Comparison of ENCODE assay signal across 7 mouse cellular contexts in genomic region chrX:140599561-140600409, GRCm38 (mm10). TPM values are rescaled to one million over a fixed set of nuclear protein-coding genes. Genes with fewer than 3 reads are reported as not detected.
DNase-seq lines count a peak whose midpoint lies in the region; ATAC-seq and TF ChIP-seq lines count a peak whose summit lies in the region.

No protein-coding gene starts in this region.

- TF ChIP-seq POLR2A in ES-Bruce4 (IDR thresholded peaks at IDR 0.05; ENCODE audit: insufficient read depth, low read length) = no peak

- DNase-seq in CD4-positive helper T cell, adult 2 months (ENCODE audit: low read depth, low spot score) = peak; percentile 11
- peak; percentile 3 for DNase-seq in hindbrain, postnatal 0 days (ENCODE audit: low spot score)
- peak; percentile 16 for DNase-seq in lung, postnatal 0 days (ENCODE audit: low spot score)
- peak; percentile 16 for DNase-seq in splenic B cell, adult 2 months (ENCODE audit: low read depth, low spot score)
- DNase-seq in left cerebral cortex, postnatal 36 days (ENCODE audit: low spot score in 2 of 2) = no peak

- peak overlapping the region; percentile 61 for H3K4me3 ChIP-seq in ES-Bruce4 (ENCODE audit: low read depth, low read length)
- peak overlapping the region; percentile 53 for H3K4me3 ChIP-seq in embryonic facial prominence, embryonic 15.5 days (replicated peaks)
- H3K4me3 ChIP-seq in hindbrain, postnatal 0 days (ENCODE audit: low read length) = peak overlapping the region; percentile 50
- peak overlapping the region; percentile 52 for H3K4me3 ChIP-seq in lung, postnatal 0 days (ENCODE audit: low read depth, low read length)

- peak overlapping the region; percentile 78 for H3K4me2 ChIP-seq in embryonic facial prominence, embryonic 15.5 days (replicated peaks)
- peak overlapping the region; percentile 64 for H3K4me2 ChIP-seq in hindbrain, postnatal 0 days (ENCODE audit: low read depth, low read length)
- H3K4me2 ChIP-seq in lung, postnatal 0 days (replicated peaks; ENCODE audit: low read depth, low read length) = peak overlapping the region; percentile 68

- TF ChIP-seq CTCF in ES-Bruce4 (IDR thresholded peaks at IDR 0.05; ENCODE audit: low read depth, low read length) = no peak
- TF ChIP-seq CTCF in hindbrain, postnatal 0 days (IDR thresholded peaks at IDR 0.05; ENCODE audit: low read depth) = no peak
- no peak for TF ChIP-seq CTCF in lung, postnatal 0 days (IDR thresholded peaks at IDR 0.05)

- 0 out of 2 replicates have a peak, but pooled peaks have one; percentile 24 for ATAC-seq in embryonic facial prominence, embryonic 15.5 days (ENCODE audit: insufficient number of reproducible peaks, low FRiP score, low TSS enrichment, low read depth)
- ATAC-seq in hindbrain, postnatal 0 days = 0 out of 2 replicates have a peak, but pooled peaks have one; percentile 3
- peak; percentile 20 for ATAC-seq in lung, postnatal 0 days

- 13% methylated on average over 50 of the region's 78 CpGs for WGBS in embryonic facial prominence, embryonic 15.5 days
- 33% methylated on average over 47 of the region's 78 CpGs for WGBS in hindbrain, postnatal 0 days
- WGBS in lung, postnatal 0 days = 18% methylated on average over 36 of the region's 78 CpGs

- peaks cover 11% of the 10 kb centered on the region for H3K27me3 ChIP-seq in ES-Bruce4 (ENCODE audit: control insufficient read depth, insufficient read depth, low read length, poor library complexity, severe bottlenecking)
- peaks cover 49% of the 10 kb centered on the region for H3K27me3 ChIP-seq in embryonic facial prominence, embryonic 15.5 days
- H3K27me3 ChIP-seq in hindbrain, postnatal 0 days (ENCODE audit: insufficient read depth, low read length) = 0 out of 2 replicates have a peak, but pooled peaks cover 4% of the 10 kb centered on the region
- no peaks in the 10 kb centered on the region for H3K27me3 ChIP-seq in lung, postnatal 0 days (replicated peaks; ENCODE audit: insufficient read depth, low read length)
- no peaks in the 10 kb centered on the region for H3K27me3 ChIP-seq in splenic B cell, adult 2 months (ENCODE audit: control insufficient read depth, insufficient read depth, low read length, poor library complexity, severe bottlenecking)

- peak overlapping the region; percentile 26 for H3K9ac ChIP-seq in ES-Bruce4 (ENCODE audit: low read depth, poor library complexity, severe bottlenecking)
- no peak overlapping the region for H3K9ac ChIP-seq in embryonic facial prominence, embryonic 15.5 days
- H3K9ac ChIP-seq in hindbrain, postnatal 0 days (replicated peaks; ENCODE audit: low read length) = no peak overlapping the region
- H3K9ac ChIP-seq in lung, postnatal 0 days (replicated peaks; ENCODE audit: low read depth) = peak overlapping the region; percentile 26; the same call in 1 of the 2 replicates

- H3K9me3 ChIP-seq in ES-Bruce4 (replicated peaks; ENCODE audit: control insufficient read depth, insufficient read depth, low read length, poor library complexity, severe bottlenecking) = no peaks in the 10 kb centered on the region
- H3K9me3 ChIP-seq in embryonic facial prominence, embryonic 15.5 days (replicated peaks) = no peaks in the 10 kb centered on the region
- H3K9me3 ChIP-seq in hindbrain, postnatal 0 days (ENCODE audit: low read length) = no peaks in the 10 kb centered on the region
- H3K9me3 ChIP-seq in lung, postnatal 0 days (ENCODE audit: low read length) = no peaks in the 10 kb centered on the region

- H3K36me3 ChIP-seq in ES-Bruce4 (ENCODE audit: control insufficient read depth, insufficient read depth, low read length, poor library complexity, severe bottlenecking) = no peaks in the 10 kb centered on the region
- no peaks in the 10 kb centered on the region for H3K36me3 ChIP-seq in embryonic facial prominence, embryonic 15.5 days
- no peaks in the 10 kb centered on the region for H3K36me3 ChIP-seq in hindbrain, postnatal 0 days (ENCODE audit: insufficient read depth, low read length)
- no peaks in the 10 kb centered on the region for H3K36me3 ChIP-seq in lung, postnatal 0 days (ENCODE audit: insufficient read depth, low read length)
- H3K36me3 ChIP-seq in splenic B cell, adult 2 months (ENCODE audit: control insufficient read depth, insufficient read depth, low read length, poor library complexity, severe bottlenecking) = no peaks in the 10 kb centered on the region

- H3K4me1 ChIP-seq in ES-Bruce4 (ENCODE audit: control insufficient read depth, insufficient read depth, low read length) = no peaks in the 10 kb centered on the region
- peaks cover 4% of the 10 kb centered on the region; the same call in 1 of the 2 replicates for H3K4me1 ChIP-seq in embryonic facial prominence, embryonic 15.5 days
- no peaks in the 10 kb centered on the region for H3K4me1 ChIP-seq in hindbrain, postnatal 0 days (ENCODE audit: insufficient read depth, low read length)
- no peaks in the 10 kb centered on the region for H3K4me1 ChIP-seq in lung, postnatal 0 days (ENCODE audit: insufficient read depth, low read depth, low read length)

- intact Hi-C loops in left cerebral cortex, postnatal 36 days (cut with DNase I) = loop anchor here (5.0 kb wide), 2 partner anchors 57 to 107 kb away; no protein-coding TSS in a partner anchor

- H3K27ac ChIP-seq in ES-Bruce4 (ENCODE audit: insufficient read depth, low read length) = no peak overlapping the region
- no peak overlapping the region for H3K27ac ChIP-seq in embryonic facial prominence, embryonic 15.5 days (replicated peaks)
- no peak overlapping the region for H3K27ac ChIP-seq in hindbrain, postnatal 0 days
- peak overlapping the region; percentile 85 for H3K27ac ChIP-seq in lung, postnatal 0 days (ENCODE audit: low read length)

- TF ChIP-seq EP300 in ES-Bruce4 (IDR thresholded peaks at IDR 0.05; ENCODE audit: insufficient read depth, low read depth, low read length) = no peak
- TF ChIP-seq EP300 in lung, postnatal 0 days (IDR thresholded peaks at IDR 0.05) = no peak

RNA-seq across cellular contexts. Expression of gene Tsc22d3, which starts 0.7 kb away (rescaled TPM):
- 7.4 and 7.6 TPM in 2 replicates for polyA plus RNA-seq in ES-Bruce4 (2011; ENCODE audit: insufficient read depth, insufficient read length, low read depth, missing spikeins)
- polyA plus RNA-seq in embryonic facial prominence, embryonic 15.5 days (2015; fragmentation: Nextera tagmentation; extraction: Ambion mirVana) = 129 and 132 TPM in 2 replicates
- total RNA-seq in hindbrain, postnatal 0 days (2014; rRNA removed) = 102 and 112 TPM in 2 replicates
- polyA plus RNA-seq in hindbrain, postnatal 0 days (2015; fragmentation: Nextera tagmentation; extraction: Ambion mirVana) = 114 and 117 TPM in 2 replicates
- 236 and 380 TPM in 2 replicates for polyA plus RNA-seq in lung, postnatal 0 days (2015; fragmentation: Nextera tagmentation; extraction: Ambion mirVana)
- total RNA-seq in left cerebral cortex, postnatal 36 days (2021) = 100 to 1,000 TPM; 126 to 137 TPM

Comparison
In these comparisons a context has a peak if more than half of its experiments do, and no peak if none do; other contexts are left out.
1. DNase-seq: peak in CD4-positive helper T cell, adult 2 months (single experiment), hindbrain, postnatal 0 days (single experiment), lung, postnatal 0 days (single experiment) and splenic B cell, adult 2 months (single experiment); none in left cerebral cortex, postnatal 36 days (0 of 2).
2. H3K9ac ChIP-seq: peak in ES-Bruce4 (single experiment) and lung, postnatal 0 days (single experiment); none in embryonic facial prominence, embryonic 15.5 days (single experiment) and hindbrain, postnatal 0 days (single experiment).
3. RNA of gene Tsc22d3, which starts 0.7 kb away (polyA plus RNA-seq): 236 to 380 TPM in lung, postnatal 0 days, 129 to 132 TPM in embryonic facial prominence, embryonic 15.5 days and 114 to 117 TPM in hindbrain, postnatal 0 days; 7.4 to 7.6 TPM in ES-Bruce4; every median in the first group is over 10 times any median in the second.
4. Peak in every context shown above with its lines, with median percentiles within 50 percentile points of each other: H3K4me3 ChIP-seq, ATAC-seq and H3K4me2 ChIP-seq.